Mouse (Mus musculus): ENCODE measurements at regions not wholly inside any gene's neighbourhood (a gene's known extent, or its start where the extent isn't known, plus 50 kb on each side); places are given as distances from the start of the nearest gene placed in this dataset.

DNA sequence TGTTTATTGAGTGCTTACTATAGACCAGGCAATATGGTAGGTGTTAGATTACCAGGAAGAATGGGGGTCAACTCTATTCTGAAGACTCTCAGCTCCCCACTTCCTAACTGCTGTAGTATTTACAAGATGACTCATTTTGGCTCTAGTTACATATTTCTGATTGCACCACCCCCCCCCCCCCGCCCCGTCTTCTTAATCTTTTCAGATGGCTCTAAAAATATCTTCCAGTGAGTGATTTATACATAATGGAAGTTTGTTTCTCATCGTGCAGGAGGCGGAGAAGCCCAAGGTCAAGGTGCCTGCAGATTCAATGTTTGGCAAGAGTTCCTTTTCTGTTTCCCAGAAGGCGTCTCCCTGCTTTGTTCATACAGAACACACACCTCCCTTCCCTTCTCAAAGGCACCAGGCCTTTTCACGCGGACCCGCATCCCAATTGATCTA, 243.4 kb upstream of the Adgrl2 start:
- no peak for TF ChIP-seq CTCF (conservative IDR thresholded peaks at IDR 0.05; ENCODE audit: low read length)
- no peak for TF ChIP-seq POU5F1 (IDR thresholded peaks at IDR 0.05; ENCODE audit: borderline replicate concordance, low read length)
- TF ChIP-seq NANOG (IDR thresholded peaks at IDR 0.05; ENCODE audit: borderline replicate concordance, low read length), result no peak
